Mouse (Mus musculus) liver, embryonic 14.5 days (tissue): ENCODE measurements around the gene Dnajc15. TPM values are rescaled to one million over a fixed set of nuclear protein-coding genes. Genes with fewer than 3 reads are reported as not detected.

Experiments used
- ATAC-seq: fragments of 200-750 bp; cut with Nextera tagmentation; 2 replicates; pipeline ENCODE4 v1.8.0; 2017; ENCODE audit warnings: moderate number of reproducible peaks, mild to moderate bottlenecking, moderate library complexity; ENCODE audit not compliant: insufficient read depth
- DNase-seq, 3 experiments: peaks; one replicate each; pipeline ENCODE4 v3.0.0-alpha.2; 2012 to 2013; ENCODE audit warnings: low read depth in 3 of 3, low spot score in 3 of 3
- H3K27ac ChIP-seq: fragments of 300-500 bp; sonication (generic); 2 replicates; pipeline ENCODE4 v1.5.1; 2014; ENCODE audit warnings: moderate library complexity, mild to moderate bottlenecking, control low read depth, inconsistent platforms
- H3K27me3 ChIP-seq: fragments of 300-500 bp; sonication (generic); 2 replicates; pipeline ENCODE4 v1.6.1; 2014; ENCODE audit warnings: mild to moderate bottlenecking, low read length, moderate library complexity; ENCODE audit not compliant: control insufficient read depth, insufficient read depth
- H3K36me3 ChIP-seq: fragments of 300-500 bp; sonication (generic); replicated peaks from 2 replicates; pipeline ENCODE4 v1.6.1; 2014; ENCODE audit warnings: low read depth; ENCODE audit not compliant: control insufficient read depth, insufficient read depth
- H3K4me1 ChIP-seq, 2 experiments: fragments of 200-500 bp in 1 of 2; fragments of 300-500 bp in 1 of 2; sonication (generic) in 1 of 2; replicated peaks; 2 replicates each; pipeline ENCODE4 v1.6.1; 2012 to 2014; ENCODE audit warnings: antibody characterized with exemption in 1 of 2, inconsistent platforms in 1 of 2, low read length in 1 of 2; ENCODE audit not compliant: control insufficient read depth in 2 of 2, insufficient read depth in 2 of 2
- H3K4me2 ChIP-seq: fragments of 300-500 bp; sonication (generic); 2 replicates; pipeline ENCODE4 v1.6.1; 2014; ENCODE audit warnings: low read depth, mild to moderate bottlenecking, control low read depth, moderate library complexity
- H3K4me3 ChIP-seq, 2 experiments: fragments of 200-500 bp in 1 of 2; fragments of 300-500 bp in 1 of 2; sonication (generic) in 1 of 2; 2 replicates each; pipeline ENCODE4 v1.5.1; 2012 to 2014; ENCODE audit warnings: low read depth in 2 of 2, low read length in 2 of 2, mild to moderate bottlenecking in 2 of 2, control low read depth in 1 of 2, inconsistent platforms in 1 of 2, moderate library complexity in 1 of 2; ENCODE audit not compliant: insufficient read depth in 1 of 2
- H3K9ac ChIP-seq: fragments of 300-500 bp; sonication (generic); replicated peaks from 2 replicates; pipeline ENCODE4 v1.6.1; 2014; ENCODE audit warnings: mild to moderate bottlenecking, control low read depth, moderate library complexity
- H3K9me3 ChIP-seq: fragments of 300-500 bp; sonication (generic); 2 replicates; pipeline ENCODE4 v1.6.1; 2016; ENCODE audit warnings: low read length, mixed read lengths; ENCODE audit not compliant: control insufficient read depth
- CTCF ChIP-seq: IDR thresholded peaks from 2 replicates; pipeline ENCODE4 v1.5.1; 2016; ENCODE audit warnings: antibody characterized with exemption, low read depth, control low read depth
- EP300 ChIP-seq: IDR thresholded peaks from 2 replicates; pipeline ENCODE4 v1.6.1; 2016; ENCODE audit warnings: antibody characterized with exemption, low read depth
- WGBS: fragments of 180-500 bp; shearing (Covaris S2); extraction: QIAGEN DNeasy Blood & Tissue Kit; methylation state at CpG from one replicate; pipeline ENCODE4 v1.1.7; 2014; ENCODE audit not compliant: insufficient replicate concordance; 5-methylcytosine and 5-hydroxymethylcytosine counted together
- polyA plus RNA-seq, 2 experiments: library from polyadenylated mRNA; depleted of rRNA in 1 of 2; stranded (reverse) in 1 of 2; unstranded in 1 of 2; fragments of >200 nt; fragmentation: Nextera tagmentation in 1 of 2; extraction: Ambion mirVana in 1 of 2; gene quantifications; 2 replicates each; pipeline versions ENCODE4 v1.2.1 to v1.2.3; 2012 to 2014

Dnajc15 gene
- polyA plus RNA-seq (2012; rRNA removed) (3.9 and 7.1 TPM in 2 replicates), polyA plus RNA-seq (2014; fragmentation: Nextera tagmentation; extraction: Ambion mirVana) (52.1 and 59.7 TPM in 2 replicates)

DNA sequence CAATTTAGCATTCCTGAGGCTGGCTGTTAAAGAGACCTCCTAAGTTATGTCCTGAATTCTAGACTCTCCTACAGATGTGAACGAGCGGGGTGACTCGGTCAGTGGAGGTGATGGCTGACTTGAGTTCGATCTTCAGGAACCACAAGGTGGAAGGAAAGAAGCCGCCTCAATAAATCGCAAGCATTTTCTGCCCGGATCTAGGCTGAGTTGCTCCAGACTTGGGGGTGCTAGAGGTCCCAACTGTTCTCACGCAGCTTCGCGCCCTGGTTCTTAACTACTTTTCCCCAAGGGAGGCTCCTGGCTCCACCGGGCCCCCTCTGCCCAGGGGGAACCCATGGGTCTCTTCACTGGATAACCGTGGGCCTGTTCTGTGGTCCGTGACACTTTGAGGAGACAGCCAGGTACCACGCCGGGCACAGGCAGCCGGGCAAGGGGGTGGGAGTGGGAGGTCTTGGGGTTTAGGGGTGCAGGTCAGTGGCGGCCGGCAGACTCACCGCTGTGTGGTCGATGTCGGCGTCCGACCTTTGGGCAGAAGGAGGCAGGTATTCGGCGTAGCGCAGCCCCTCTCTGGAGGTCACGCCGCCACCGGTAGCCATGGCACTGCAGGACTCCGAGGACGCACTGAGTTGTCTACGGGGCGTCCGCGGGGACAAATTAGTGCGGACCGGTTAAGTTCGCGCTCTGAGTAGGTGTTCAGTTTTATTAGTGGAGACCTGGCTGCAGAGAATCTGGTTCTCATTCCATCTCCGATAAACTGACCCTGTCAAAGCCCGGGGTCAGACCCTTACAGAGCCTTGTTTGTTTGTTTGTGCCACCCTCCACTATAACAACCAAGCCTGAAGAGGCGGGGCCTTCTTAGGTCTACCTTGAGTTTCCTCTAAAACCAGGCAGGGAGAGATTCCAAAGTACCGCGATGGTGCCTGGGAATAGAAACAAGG lies at the start of gene Dnajc15:
Dnajc15 (minus strand) TSS at position 822 of the 938 bp plus-strand sequence.
- peak within 1 kb of the TSS; percentile 87 to 95 for H3K4me3 ChIP-seq
- no peaks in the 10 kb centered on the region for H3K9me3 ChIP-seq
- peak; percentile 67 to 72 (median 70) for DNase-seq
- ATAC-seq = peak; percentile 87
- H3K4me1 ChIP-seq = peaks cover 0 to 7% of the 10 kb centered on the region in 2 experiments; a peak in 2 of 4 replicates
- H3K36me3 ChIP-seq = no peaks in the 10 kb centered on the region
- H3K9ac ChIP-seq = peak within 1 kb of the TSS; percentile 84
- H3K27me3 ChIP-seq = no peaks in the 10 kb centered on the region
- 3% methylated on average over 44 of the region's 44 CpGs for WGBS
- TF ChIP-seq CTCF (peak; percentile 43; the same call in 1 of the 2 replicates), EP300 (no peak)
- no peak within 1 kb of the TSS for H3K27ac ChIP-seq
- peak within 1 kb of the TSS; percentile 80 for H3K4me2 ChIP-seq

DNA sequence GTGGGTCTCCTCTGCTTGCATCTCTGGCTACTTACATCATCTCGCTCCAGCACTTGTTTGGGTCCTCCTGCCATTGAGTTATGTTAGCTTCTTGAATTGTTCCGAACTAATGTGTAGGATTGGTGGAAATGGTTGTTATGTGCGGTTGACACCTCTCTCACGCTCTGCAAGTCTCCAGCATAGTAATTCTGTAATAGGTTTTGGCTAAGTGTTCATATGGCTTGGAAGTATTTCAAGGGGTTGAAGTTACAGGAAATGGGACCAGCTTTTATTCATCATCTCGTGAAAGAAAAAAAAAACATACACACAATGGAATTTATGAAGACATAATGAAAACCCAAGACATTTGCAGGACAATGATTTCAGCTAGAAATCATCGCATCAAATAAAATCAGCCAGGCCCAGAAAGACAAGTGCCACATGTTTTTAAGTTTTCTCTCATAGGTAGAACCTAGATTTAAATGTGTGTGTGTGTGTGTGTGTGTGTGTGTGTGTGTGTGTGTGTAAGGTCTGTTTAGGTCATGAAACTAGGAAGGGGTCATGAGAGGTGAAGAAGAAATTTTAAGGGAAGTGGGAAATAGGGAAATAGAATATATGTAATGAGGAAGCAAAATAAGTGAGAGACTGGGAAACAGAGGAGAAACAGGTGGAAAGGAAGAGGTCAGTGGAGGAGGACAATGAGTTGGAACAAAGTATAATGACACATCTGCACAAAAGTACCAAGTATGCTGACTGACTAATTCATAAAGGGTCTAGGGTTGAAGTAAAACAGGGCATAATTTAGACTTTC lies 48.3 kb upstream of the Dnajc15 start:
- Histone ChIP-seq H3K27ac (no peak overlapping the region), H3K4me3 (no peak overlapping the region), H3K4me1 (no peaks in the 10 kb centered on the region), H3K9me3 (no peaks in the 10 kb centered on the region), H3K4me2 (no peak overlapping the region), H3K27me3 (no peaks in the 10 kb centered on the region), H3K36me3 (no peaks in the 10 kb centered on the region), H3K9ac (no peak overlapping the region)
- TF ChIP-seq EP300 (no peak), CTCF (no peak)
- no peak for ATAC-seq
- WGBS = 62% methylated on average over 6 of the region's 6 CpGs
- no peak for DNase-seq

- H3K27ac ChIP-seq = no peak overlapping the region
- no peak overlapping the region for H3K9ac ChIP-seq
- H3K4me1 ChIP-seq = no peaks in the 10 kb centered on the region
- ATAC-seq (no peak), DNase-seq (no peak)
- no peaks in the 10 kb centered on the region for H3K9me3 ChIP-seq
- no peaks in the 10 kb centered on the region for H3K36me3 ChIP-seq
- H3K27me3 ChIP-seq = no peaks in the 10 kb centered on the region
- 74% methylated on average over 8 of the region's 8 CpGs for WGBS
- no peak overlapping the region for H3K4me2 ChIP-seq
- H3K4me3 ChIP-seq = no peak overlapping the region
- no peak for TF ChIP-seq EP300
- TF ChIP-seq CTCF = no peak
Measured at GRCm38 (mm10) chr14:77921641-77922040, 46.7 kb upstream of the Dnajc15 start.

GRCm38 (mm10) chr14:77915776-77916175 lies 40.9 kb upstream of the Dnajc15 start:
- Histone ChIP-seq H3K9ac (no peak overlapping the region), H3K27ac (no peak overlapping the region), H3K4me2 (no peak overlapping the region), H3K4me1 (no peaks in the 10 kb centered on the region), H3K9me3 (no peaks in the 10 kb centered on the region), H3K27me3 (no peaks in the 10 kb centered on the region), H3K4me3 (no peak overlapping the region), H3K36me3 (no peaks in the 10 kb centered on the region)
- ATAC-seq = no peak
- WGBS = 75% methylated on average over 5 of the region's 5 CpGs
- TF ChIP-seq CTCF (no peak), EP300 (no peak)
- DNase-seq = no peak

- H3K9ac ChIP-seq = no peak overlapping the region
- no peaks in the 10 kb centered on the region for H3K4me1 ChIP-seq
- H3K36me3 ChIP-seq = no peaks in the 10 kb centered on the region
- 70% methylated on average over 5 of the region's 5 CpGs for WGBS
- H3K4me3 ChIP-seq = no peak overlapping the region
- ATAC-seq = no peak
- H3K27ac ChIP-seq = no peak overlapping the region
- no peaks in the 10 kb centered on the region for H3K9me3 ChIP-seq
- no peak overlapping the region for H3K4me2 ChIP-seq
- DNase-seq = no peak
- no peak for TF ChIP-seq CTCF
- no peak for TF ChIP-seq EP300
- H3K27me3 ChIP-seq = no peaks in the 10 kb centered on the region
Measured at GRCm38 (mm10) chr14:77906586-77906985, 31.7 kb upstream of the Dnajc15 start.
